Mouse (Mus musculus) hindbrain, embryonic 11.5 days (tissue): ENCODE results near the gene Snx9. TPM values are rescaled to one million over a fixed set of nuclear protein-coding genes. Genes with fewer than 3 reads are reported as not detected.

ENCODE experiments used
- ATAC-seq: fragments of 200-750 bp; cut with Nextera tagmentation; 2 replicates; pipeline ENCODE4 v1.8.0; 2017; ENCODE audit warnings: mild to moderate bottlenecking, moderate TSS enrichment, moderate library complexity; ENCODE audit not compliant: low FRiP score
- DNase-seq: peaks from one replicate; pipeline ENCODE4 v3.0.0-alpha.2; 2015; ENCODE audit warnings: low spot score
- H3K27ac ChIP-seq: fragments of 300-500 bp; sonication (generic); 2 replicates; pipeline ENCODE4 v1.5.1; 2014; ENCODE audit warnings: mild to moderate bottlenecking, low read depth, low read length
- H3K27me3 ChIP-seq: fragments of 300-500 bp; sonication (generic); 2 replicates; pipeline ENCODE4 v1.6.1; 2014; ENCODE audit warnings: mild to moderate bottlenecking, low read length, moderate library complexity, mixed read lengths; ENCODE audit not compliant: control insufficient read depth, insufficient read depth
- H3K36me3 ChIP-seq: fragments of 300-500 bp; sonication (generic); 2 replicates; pipeline ENCODE4 v1.6.1; 2014; ENCODE audit warnings: mild to moderate bottlenecking, low read length, moderate library complexity, mixed read lengths; ENCODE audit not compliant: control insufficient read depth, insufficient read depth
- H3K4me1 ChIP-seq: fragments of 300-500 bp; sonication (generic); replicated peaks from 2 replicates; pipeline ENCODE4 v1.6.1; 2014; ENCODE audit warnings: low read length, mixed read lengths; ENCODE audit not compliant: control insufficient read depth, insufficient read depth
- H3K4me2 ChIP-seq: fragments of 300-500 bp; sonication (generic); replicated peaks from 2 replicates; pipeline ENCODE4 v1.6.1; 2014; ENCODE audit warnings: mild to moderate bottlenecking, low read depth, low read length
- H3K4me3 ChIP-seq: fragments of 300-500 bp; sonication (generic); 2 replicates; pipeline ENCODE4 v1.5.1; 2014; ENCODE audit warnings: low read depth, low read length
- H3K9ac ChIP-seq: fragments of 300-500 bp; sonication (generic); 2 replicates; pipeline ENCODE4 v1.6.1; 2014; ENCODE audit warnings: low read depth, low read length
- H3K9me3 ChIP-seq: fragments of 300-500 bp; sonication (generic); 2 replicates; pipeline ENCODE4 v1.6.1; 2016; ENCODE audit warnings: low read length; ENCODE audit not compliant: control insufficient read depth
- WGBS: fragments of 180-500 bp; shearing (Covaris S2); extraction: QIAGEN DNeasy Blood & Tissue Kit; methylation state at CpG from one replicate; pipeline ENCODE4 v1.1.7; 2014; 5-methylcytosine and 5-hydroxymethylcytosine counted together
- polyA plus RNA-seq: library from polyadenylated mRNA; unstranded; fragments of >200 nt; fragmentation: Nextera tagmentation; extraction: Ambion mirVana; gene quantifications from 2 replicates; pipeline ENCODE4 v1.2.1, GENCODE M21; 2014

Snx9 gene
- polyA plus RNA-seq, 1 experiment from 2014 or later: 22.5 TPM

DNA sequence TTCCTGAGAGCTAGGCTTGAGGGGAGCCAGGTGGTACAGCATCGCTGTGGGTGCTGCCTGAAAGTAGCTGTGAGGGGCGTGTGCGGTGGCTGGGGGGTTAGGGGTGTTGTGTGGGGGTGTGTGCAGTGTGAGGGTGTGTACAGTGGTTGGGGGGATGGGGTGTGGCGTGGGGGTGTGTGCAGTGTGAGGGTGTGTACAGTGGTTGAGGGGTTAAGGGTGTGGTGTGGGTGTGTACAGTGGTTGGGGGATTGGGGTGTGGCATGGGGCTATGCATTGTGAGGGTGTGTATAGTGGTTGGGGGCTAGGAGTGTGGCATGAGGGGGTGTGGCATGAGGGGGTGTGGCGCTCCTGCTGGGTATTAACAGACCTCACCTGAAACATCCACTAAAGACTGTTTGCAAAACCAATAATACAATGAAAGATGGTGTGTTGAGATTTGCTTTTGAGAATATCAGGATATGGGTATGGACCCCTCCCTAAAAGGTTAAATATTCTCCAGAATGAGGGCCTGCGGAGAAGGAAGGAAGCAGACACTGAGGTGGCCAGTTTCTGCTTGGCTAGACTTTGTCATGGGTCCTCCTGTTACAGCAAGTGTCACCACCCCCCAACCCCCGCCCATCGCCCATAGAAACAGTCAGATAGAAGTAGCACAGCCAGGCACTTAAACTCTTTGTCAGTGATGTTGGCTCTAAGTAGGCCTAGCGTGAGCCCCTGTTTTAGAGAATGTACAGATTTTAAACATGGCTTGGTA, 51.0 kb downstream of the Snx9 start:
- H3K4me1 ChIP-seq: peaks cover 3% of the 10 kb centered on the region
- DNase-seq (no peak), ATAC-seq (no peak)
- no peaks in the 10 kb centered on the region for H3K9me3 ChIP-seq
- H3K4me2 ChIP-seq: no peak overlapping the region
- H3K36me3 ChIP-seq: no peaks in the 10 kb centered on the region
- H3K27me3 ChIP-seq: no peaks in the 10 kb centered on the region
- no peak overlapping the region for H3K9ac ChIP-seq
- H3K27ac ChIP-seq: no peak overlapping the region
- no peak overlapping the region for H3K4me3 ChIP-seq
- WGBS: 84% methylated on average over 9 of the region's 9 CpGs

- ATAC-seq (0 out of 2 replicates have a peak, but pooled peaks have one; percentile 43), DNase-seq (peak; percentile 36)
- H3K4me1 ChIP-seq: peaks cover 3% of the 10 kb centered on the region
- H3K4me2 ChIP-seq: no peak overlapping the region
- no peaks in the 10 kb centered on the region for H3K36me3 ChIP-seq
- 14% methylated on average over 7 of the region's 7 CpGs for WGBS
- H3K9ac ChIP-seq: no peak overlapping the region
- H3K9me3 ChIP-seq: no peaks in the 10 kb centered on the region
- H3K27me3 ChIP-seq: no peaks in the 10 kb centered on the region
- H3K4me3 ChIP-seq: no peak overlapping the region
- no peak overlapping the region for H3K27ac ChIP-seq
Observed at GRCm38 (mm10) chr17:5893092-5893491, 52.0 kb downstream of the Snx9 start.

GRCm38 (mm10) chr17:5893574-5894148, 52.5 kb downstream of the Snx9 start:
- Histone ChIP-seq H3K27ac (no peak overlapping the region), H3K4me1 (peaks cover 3% of the 10 kb centered on the region), H3K9ac (no peak overlapping the region), H3K36me3 (no peaks in the 10 kb centered on the region), H3K4me3 (no peak overlapping the region), H3K9me3 (no peaks in the 10 kb centered on the region), H3K4me2 (no peak overlapping the region), H3K27me3 (no peaks in the 10 kb centered on the region)
- ATAC-seq: no peak
- 59% methylated on average over 7 of the region's 7 CpGs for WGBS
- DNase-seq: no peak

DNA sequence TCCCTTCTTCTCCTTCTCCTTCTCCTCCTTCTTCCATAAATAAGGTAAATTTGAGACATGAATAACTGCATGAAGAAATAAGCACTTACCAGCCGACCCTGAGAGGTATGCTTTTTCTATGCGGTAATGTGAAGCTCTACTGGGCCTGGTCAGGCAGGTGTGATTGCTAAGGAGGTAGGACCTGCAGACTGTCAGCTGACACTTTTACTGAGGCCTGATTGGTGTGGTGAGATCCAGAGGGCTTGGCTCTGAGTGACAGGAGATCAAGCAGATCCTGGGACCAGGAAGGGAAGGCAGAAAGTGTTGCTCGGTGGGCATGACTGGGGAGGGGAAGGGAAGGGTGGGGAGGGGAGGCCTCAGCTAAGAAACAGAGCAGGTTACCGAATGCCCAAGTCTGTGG, 54.9 kb downstream of the Snx9 start:
- 85% methylated on average over 4 of the region's 4 CpGs for WGBS
- Histone ChIP-seq H3K4me1 (peaks cover 3% of the 10 kb centered on the region), H3K36me3 (no peaks in the 10 kb centered on the region), H3K9ac (no peak overlapping the region), H3K27ac (no peak overlapping the region), H3K4me2 (no peak overlapping the region), H3K4me3 (no peak overlapping the region), H3K27me3 (no peaks in the 10 kb centered on the region), H3K9me3 (no peaks in the 10 kb centered on the region)
- no peak for DNase-seq
- no peak for ATAC-seq

DNA sequence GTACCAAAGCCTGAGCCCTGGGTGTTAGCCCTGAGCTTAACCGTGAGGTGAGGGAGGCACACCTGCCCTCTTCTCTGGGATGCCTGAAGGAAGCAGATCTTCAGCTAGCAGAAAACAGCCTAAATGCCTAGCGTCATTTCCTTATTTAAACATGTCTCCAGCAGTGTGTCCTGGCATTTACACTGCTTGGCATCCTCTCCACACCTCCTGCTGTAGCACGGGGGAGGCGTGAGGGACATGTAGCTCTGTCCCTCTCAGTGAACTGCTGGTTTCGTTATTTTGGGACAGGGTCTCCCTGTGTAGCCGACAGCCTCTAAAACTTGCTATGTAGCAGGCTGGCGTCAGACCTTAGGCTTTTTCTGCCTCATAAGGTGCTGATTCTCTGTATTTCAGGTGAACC, 55.5 kb downstream of the Snx9 start:
- no peak for ATAC-seq
- no peaks in the 10 kb centered on the region for H3K9me3 ChIP-seq
- no peak overlapping the region for H3K4me2 ChIP-seq
- H3K4me3 ChIP-seq: no peak overlapping the region
- 87% methylated on average over 7 of the region's 7 CpGs for WGBS
- peaks cover 3% of the 10 kb centered on the region for H3K4me1 ChIP-seq
- H3K9ac ChIP-seq: no peak overlapping the region
- H3K27me3 ChIP-seq: no peaks in the 10 kb centered on the region
- no peaks in the 10 kb centered on the region for H3K36me3 ChIP-seq
- no peak for DNase-seq
- H3K27ac ChIP-seq: no peak overlapping the region

GRCm38 (mm10) chr17:5897326-5898200, 56.4 kb downstream of the Snx9 start:
- no peak for DNase-seq

DNA sequence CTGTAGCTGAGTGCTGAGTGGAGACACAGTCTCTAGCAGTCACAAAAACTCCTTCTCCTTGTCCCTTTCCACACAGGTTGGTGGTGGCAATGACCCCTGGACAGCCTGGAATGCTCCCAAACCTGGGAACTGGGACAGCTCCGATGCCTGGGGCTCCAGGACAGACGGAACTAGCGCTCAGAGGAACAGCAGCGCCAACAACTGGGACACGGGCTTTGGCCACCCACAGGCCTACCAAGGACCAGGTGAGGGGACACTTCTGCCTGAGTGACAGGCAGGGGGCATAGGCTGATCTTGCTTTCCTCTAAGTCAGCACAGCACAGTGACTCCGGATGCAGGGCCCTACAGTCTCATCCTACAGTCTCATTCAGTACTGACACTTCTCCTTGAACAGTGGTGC, 58.1 kb downstream of the Snx9 start:
- H3K4me3 ChIP-seq: no peak overlapping the region
- H3K9me3 ChIP-seq: no peaks in the 10 kb centered on the region
- no peak for ATAC-seq
- H3K27ac ChIP-seq: no peak overlapping the region
- no peaks in the 10 kb centered on the region for H3K4me1 ChIP-seq
- no peak overlapping the region for H3K4me2 ChIP-seq
- H3K9ac ChIP-seq: no peak overlapping the region
- H3K27me3 ChIP-seq: no peaks in the 10 kb centered on the region
- DNase-seq: no peak
- no peaks in the 10 kb centered on the region for H3K36me3 ChIP-seq
- WGBS: 85% methylated on average over 6 of the region's 6 CpGs

More at GRCm38 (mm10) chr17:5897326-5898200, 56.4 kb downstream of the Snx9 start:
- peaks cover 3% of the 10 kb centered on the region for H3K4me1 ChIP-seq
- ATAC-seq: no peak
- WGBS: 92% methylated on average over 17 of the region's 17 CpGs
- H3K9me3 ChIP-seq: no peaks in the 10 kb centered on the region
- H3K4me3 ChIP-seq: no peak overlapping the region
- H3K4me2 ChIP-seq: no peak overlapping the region
- H3K27ac ChIP-seq: no peak overlapping the region
- H3K36me3 ChIP-seq: no peaks in the 10 kb centered on the region
- H3K9ac ChIP-seq: no peak overlapping the region
- H3K27me3 ChIP-seq: no peaks in the 10 kb centered on the region

- Histone ChIP-seq H3K9ac (no peak overlapping the region), H3K4me3 (no peak overlapping the region), H3K9me3 (no peaks in the 10 kb centered on the region), H3K27ac (no peak overlapping the region), H3K27me3 (no peaks in the 10 kb centered on the region), H3K4me1 (no peaks in the 10 kb centered on the region), H3K4me2 (no peak overlapping the region), H3K36me3 (no peaks in the 10 kb centered on the region)
- 84% methylated on average over 5 of the region's 5 CpGs for WGBS
- no peak for ATAC-seq
- DNase-seq: no peak
Observed at GRCm38 (mm10) chr17:5901381-5901780, 60.3 kb downstream of the Snx9 start.
